Comparison of ENCODE assay signal across 9 mouse cellular contexts in the genomic region with DNA sequence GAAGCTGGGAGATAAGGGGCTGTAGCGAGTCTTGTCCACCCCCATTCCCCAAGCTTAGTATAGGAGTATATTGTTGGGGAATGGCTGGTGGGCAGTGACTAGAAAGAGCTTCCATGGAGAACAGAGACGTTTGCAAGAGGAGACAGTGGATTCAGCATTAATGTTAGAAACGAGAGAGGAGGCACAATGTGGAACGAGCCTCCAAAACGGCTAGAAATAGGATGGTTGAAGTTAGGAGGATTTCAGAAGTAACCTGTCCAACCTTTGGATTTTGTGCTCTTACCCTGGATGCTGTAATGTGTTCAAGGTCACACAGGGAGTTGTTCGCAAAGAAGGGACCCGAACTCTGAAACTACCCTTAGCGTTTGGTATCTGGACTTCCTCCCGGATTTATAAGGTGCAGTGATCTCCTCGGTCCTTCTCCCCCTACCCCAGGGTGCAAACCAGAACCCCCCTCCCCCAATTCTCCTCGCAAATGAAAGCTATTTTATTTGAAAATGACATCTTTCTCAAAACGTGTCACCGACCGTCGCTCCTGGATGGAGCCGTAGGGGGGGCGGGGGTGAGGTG. TPM values are rescaled to one million over a fixed set of nuclear protein-coding genes. Genes with fewer than 3 reads are reported as not detected.
DNase-seq lines count a peak whose midpoint lies in the region; TF ChIP-seq lines count a peak whose summit lies in the region.
"Had no signal": no experiment of that assay in that cellular context is flagged by ENCODE, and none has a peak within 500 bp of the region (broad histone marks: within the 10 kb centered on the region; RNA-seq: fewer than 3 reads in every experiment).

No protein-coding gene starts in this region.

- peak overlapping the region; percentile 97 for H3K27ac ChIP-seq in limb, embryonic 10.5 days
- peak overlapping the region; percentile 89 for H3K27ac ChIP-seq in olfactory bulb, adult 2 months (ENCODE audit: insufficient read depth, low read depth, low read length)

- intact Hi-C loops in gastrocnemius, postnatal 36 days (cut with DNase I), result loop anchor here (2.0 kb wide), 1 partner anchor 48 kb away; no protein-coding TSS in a partner anchor

- no peak for TF ChIP-seq CTCF in olfactory bulb, adult 2 months (IDR thresholded peaks at IDR 0.05; ENCODE audit: insufficient read depth, low read depth, low read length)

- no peaks in the 10 kb centered on the region for H3K9me3 ChIP-seq in limb, embryonic 10.5 days (replicated peaks)

- peak overlapping the region; percentile 94 for H3K4me3 ChIP-seq in limb, embryonic 10.5 days
- peak overlapping the region; percentile 48 for H3K4me3 ChIP-seq in olfactory bulb, adult 2 months (ENCODE audit: insufficient read depth, low read depth, low read length)

- H3K4me1 ChIP-seq in limb, embryonic 10.5 days, result peaks cover 75% of the 10 kb centered on the region
- peaks cover 41% of the 10 kb centered on the region for H3K4me1 ChIP-seq in olfactory bulb, adult 2 months (ENCODE audit: control insufficient read depth, insufficient read depth, low read length)

- no peak for TF ChIP-seq POLR2A in olfactory bulb, adult 2 months (IDR thresholded peaks at IDR 0.05; ENCODE audit: insufficient read depth, low read depth, low read length)

- no peaks in the 10 kb centered on the region for H3K27me3 ChIP-seq in limb, embryonic 10.5 days (ENCODE audit: low read depth, poor library complexity, severe bottlenecking)

- DNase-seq in embryo, embryonic 11 days, result peak; percentile 10
- DNase-seq in embryo, embryonic 9.5 days (ENCODE audit: extremely low spot score), result no peak
- peak; percentile 45 for DNase-seq in right cerebral cortex, postnatal 25 days
- DNase-seq in right cerebral cortex, adult 18-20 months, result no peak
- no peak for DNase-seq in limb, embryonic 10.5 days (ENCODE audit: low spot score)
- DNase-seq in gastrocnemius, postnatal 36 days, result no peak
- DNase-seq in urinary bladder, postnatal 4 days (ENCODE audit: low spot score in 2 of 2), result no peak

- H3K36me3 ChIP-seq in limb, embryonic 10.5 days, result no peaks in the 10 kb centered on the region

- WGBS in limb, embryonic 10.5 days, result under 1% methylated on average over 17 of the region's 17 CpGs
- WGBS in olfactory bulb, adult 2 months, result under 1% methylated on average over 17 of the region's 17 CpGs

RNA-seq across cellular contexts. Expression of a gene that starts 0.7 kb away (rescaled TPM):
- 6.3 and 11.6 TPM in 2 replicates for polyA plus RNA-seq in limb, embryonic 10.5 days (2016; fragmentation: Nextera tagmentation; extraction: Ambion mirVana)
- polyA plus RNA-seq in olfactory bulb, adult 2 months (2012; ENCODE audit: insufficient read depth, insufficient read length, low replicate concordance, missing spikeins), result 251 and 495 TPM in 2 replicates
- 10 to 100 TPM; 72.6 to 75.7 TPM for total RNA-seq in gastrocnemius, postnatal 36 days (2021)

RNA-seq across cellular contexts. Expression of a gene that starts 11.9 kb away (rescaled TPM):
- polyA plus RNA-seq in limb, embryonic 10.5 days (2016; fragmentation: Nextera tagmentation; extraction: Ambion mirVana), result 77.3 and 82.6 TPM in 2 replicates
- polyA plus RNA-seq in olfactory bulb, adult 2 months (2012; ENCODE audit: insufficient read depth, insufficient read length, low replicate concordance, missing spikeins), result not detected in 2 replicates
- total RNA-seq in gastrocnemius, postnatal 36 days (2021), result 10 to 100 TPM; 41.4 to 41.9 TPM

RNA-seq across cellular contexts. Expression of a gene that starts 34.0 kb away (rescaled TPM):
- 1.2 and 1.5 TPM in 2 replicates for polyA plus RNA-seq in limb, embryonic 10.5 days (2016; fragmentation: Nextera tagmentation; extraction: Ambion mirVana)
- polyA plus RNA-seq in olfactory bulb, adult 2 months (2012; ENCODE audit: insufficient read depth, insufficient read length, low replicate concordance, missing spikeins), result not detected in 2 replicates
- 100 to 1,000 TPM in 1 of 2 experiments, 10 to 100 TPM in 1; 86.6 to 139 TPM for total RNA-seq in gastrocnemius, postnatal 36 days (2021)

RNA-seq across cellular contexts. Expression of a gene that starts 40.1 kb away (rescaled TPM):
- polyA plus RNA-seq in limb, embryonic 10.5 days (2016; fragmentation: Nextera tagmentation; extraction: Ambion mirVana), result not detected in 2 replicates
- polyA plus RNA-seq in olfactory bulb, adult 2 months (2012; ENCODE audit: insufficient read depth, insufficient read length, low replicate concordance, missing spikeins), result not detected in 2 replicates
- not detected for total RNA-seq in gastrocnemius, postnatal 36 days (2021)
- total RNA-seq: hematopoietic stem cell, adult 5-6 weeks had no signal

RNA-seq across cellular contexts. Expression of a gene that starts 54.2 kb away (rescaled TPM):
- polyA plus RNA-seq in limb, embryonic 10.5 days (2016; fragmentation: Nextera tagmentation; extraction: Ambion mirVana), result 22.8 and 25.0 TPM in 2 replicates
- 206 and 252 TPM in 2 replicates for polyA plus RNA-seq in olfactory bulb, adult 2 months (2012; ENCODE audit: insufficient read depth, insufficient read length, low replicate concordance, missing spikeins)
- 10 to 100 TPM; 49.0 to 51.4 TPM for total RNA-seq in gastrocnemius, postnatal 36 days (2021)

Comparison
In these comparisons a context has a peak if more than half of its experiments do, and no peak if none do; other contexts are left out.
1. DNase-seq: peak in embryo, embryonic 11 days (single experiment) and right cerebral cortex, postnatal 25 days (single experiment); none in embryo, embryonic 9.5 days (single experiment), right cerebral cortex, adult 18-20 months (single experiment), limb, embryonic 10.5 days (single experiment), gastrocnemius, postnatal 36 days (0 of 2) and urinary bladder, postnatal 4 days (0 of 2).
2. RNA of a gene that starts 0.7 kb away (polyA plus RNA-seq): 251 to 495 TPM in olfactory bulb, adult 2 months; 6.3 to 11.6 TPM in limb, embryonic 10.5 days; every median in the first group is over 10 times any median in the second.